Comparison of ENCODE assay signal across 8 mouse cellular contexts in the genomic region with DNA sequence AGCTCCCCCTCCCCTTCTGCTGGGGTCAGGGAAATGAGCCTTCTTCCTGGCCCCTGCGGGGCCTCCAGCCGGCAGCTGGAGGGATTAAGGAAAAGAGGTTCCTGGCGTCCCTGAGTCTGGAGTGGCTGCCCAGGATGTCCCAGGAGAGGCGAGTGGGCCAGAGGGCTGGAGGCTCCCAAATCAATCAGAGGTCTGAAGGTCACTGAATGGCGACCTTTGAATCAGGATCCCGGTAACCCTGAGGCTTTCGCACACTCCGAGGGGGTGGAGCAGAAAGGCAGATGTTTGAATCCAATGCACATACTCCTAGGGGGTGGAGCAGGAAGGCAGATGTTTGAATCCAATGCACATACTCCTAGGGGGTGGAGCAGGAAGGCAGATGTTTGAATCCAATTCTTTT. TPM values are rescaled to one million over a fixed set of nuclear protein-coding genes. Genes with fewer than 3 reads are reported as not detected.
A peak's percentile ranks its signal among the peaks of the same experiment; 100 is the strongest.
DNase-seq lines count a peak whose midpoint lies in the region; ATAC-seq and TF ChIP-seq lines count a peak whose summit lies in the region.

No protein-coding gene starts in this region.

- TF ChIP-seq CTCF in kidney, adult 2 months (conservative IDR thresholded peaks at IDR 0.05; ENCODE audit: insufficient read depth, insufficient read length, low read depth, low read length), result no peak

- H3K4me3 ChIP-seq in lung, embryonic 16.5 days (ENCODE audit: low read length), result no peak overlapping the region
- no peak overlapping the region for H3K4me3 ChIP-seq in kidney, adult 2 months (ENCODE audit: insufficient read depth, low read depth, low read length)

- H3K4me1 ChIP-seq in lung, embryonic 16.5 days (replicated peaks; ENCODE audit: control insufficient read depth, insufficient read depth, low read length), result peaks cover 8% of the 10 kb centered on the region
- no peaks in the 10 kb centered on the region for H3K4me1 ChIP-seq in kidney, adult 2 months (ENCODE audit: control insufficient read depth, insufficient read depth, low read length)

- no peaks in the 10 kb centered on the region for H3K36me3 ChIP-seq in lung, embryonic 16.5 days (ENCODE audit: control insufficient read depth, insufficient read depth, low read length)
- H3K36me3 ChIP-seq in kidney, adult 2 months (ENCODE audit: control insufficient read depth, insufficient read depth, low read length), result no peaks in the 10 kb centered on the region

- no peaks in the 10 kb centered on the region for H3K9me3 ChIP-seq in lung, embryonic 16.5 days (ENCODE audit: control insufficient read depth, low read length)

- no peak for DNase-seq in lung, postnatal 36 days
- peak; percentile 33 for DNase-seq in gastrocnemius, postnatal 25 days
- DNase-seq in kidney, adult 2 months, result peak; percentile 57
- DNase-seq in mesoderm, embryonic 11.5 days (ENCODE audit: low read depth, low spot score), result peak; percentile 68
- no peak for DNase-seq in c-Kit-positive CD71-positive TER-119-positive erythroid progenitor cells, embryonic 14.5 days (ENCODE audit: low spot score)
- no peak for DNase-seq in cerebellum, adult 11-12 months

- H3K4me2 ChIP-seq in lung, embryonic 16.5 days (ENCODE audit: low read depth, low read length), result no peak overlapping the region; the same call in 1 of the 2 replicates

- no peak for TF ChIP-seq POLR2A in kidney, adult 2 months (IDR thresholded peaks at IDR 0.05; ENCODE audit: low read depth, low read length)

- H3K9ac ChIP-seq in lung, embryonic 16.5 days (ENCODE audit: low read length), result no peak overlapping the region

- no peaks in the 10 kb centered on the region for H3K27me3 ChIP-seq in lung, embryonic 16.5 days (ENCODE audit: control insufficient read depth, insufficient read depth, low read depth, low read length)
- no peaks in the 10 kb centered on the region for H3K27me3 ChIP-seq in kidney, adult 2 months (replicated peaks; ENCODE audit: control insufficient read depth, insufficient read depth, low read length)

- WGBS in lung, embryonic 16.5 days, result 7% methylated on average over 8 of the region's 8 CpGs
- 22% methylated on average over 8 of the region's 8 CpGs for WGBS in kidney, adult 2 months

- H3K27ac ChIP-seq in lung, embryonic 16.5 days (ENCODE audit: low read length), result peak overlapping the region; percentile 50; the same call in 1 of the 2 replicates
- no peak overlapping the region for H3K27ac ChIP-seq in kidney, adult 2 months (ENCODE audit: insufficient read depth, low read depth, low read length)

- peak; percentile 77 for ATAC-seq in lung, embryonic 16.5 days (ENCODE audit: low read depth)
- ATAC-seq in erythroid progenitor cell, adult 5-6 weeks (replicated peaks; ENCODE audit: low FRiP score, poor library complexity, severe bottlenecking), result no peak

RNA-seq across cellular contexts. Expression of a gene that starts 39.9 kb away (rescaled TPM):
- polyA plus RNA-seq in lung, embryonic 16.5 days (2015; fragmentation: Nextera tagmentation; extraction: Ambion mirVana), result 3.5 and 5.1 TPM in 2 replicates
- total RNA-seq in gastrocnemius, postnatal 25 days (2021), result 1 to 10 TPM in 1 of 2 experiments, under 1 TPM in 1; 0.56 to 1.5 TPM
- polyA plus RNA-seq in kidney, adult 2 months (2012; rRNA removed), result 0.10 and 0.17 TPM in 2 replicates
- not detected in 2 replicates for total RNA-seq in erythroid progenitor cell, adult 5-6 weeks (2015; ENCODE audit: low replicate concordance)
- not detected in 2 replicates for total RNA-seq in erythroid progenitor cell, adult 5-6 weeks (2017; ENCODE audit: low replicate concordance)

RNA-seq across cellular contexts. Expression of a gene that starts 40.1 kb away (rescaled TPM):
- polyA plus RNA-seq in lung, embryonic 16.5 days (2015; fragmentation: Nextera tagmentation; extraction: Ambion mirVana), result 102 and 119 TPM in 2 replicates
- 10 to 100 TPM; 22.2 to 34.2 TPM for total RNA-seq in gastrocnemius, postnatal 25 days (2021)
- polyA plus RNA-seq in kidney, adult 2 months (2012; rRNA removed), result 5.6 and 5.7 TPM in 2 replicates
- total RNA-seq in erythroid progenitor cell, adult 5-6 weeks (2015; ENCODE audit: low replicate concordance), result 0.36 TPM in 1 of 2 replicates, not detected in the other
- not detected in 2 replicates for total RNA-seq in erythroid progenitor cell, adult 5-6 weeks (2017; ENCODE audit: low replicate concordance)

Comparison
In these comparisons a context has a peak if more than half of its experiments do, and no peak if none do; other contexts are left out.
1. DNase-seq: peak in gastrocnemius, postnatal 25 days (single experiment), kidney, adult 2 months (single experiment) and mesoderm, embryonic 11.5 days (single experiment); none in lung, postnatal 36 days (single experiment), c-Kit-positive CD71-positive TER-119-positive erythroid progenitor cells, embryonic 14.5 days (single experiment) and cerebellum, adult 11-12 months (single experiment).
2. RNA of a gene that starts 40.1 kb away (total RNA-seq): 22.2 to 34.2 TPM in gastrocnemius, postnatal 25 days; 0.36 TPM in erythroid progenitor cell, adult 5-6 weeks; every median in the first group is over 10 times any median in the second.